Mouse (Mus musculus): ENCODE measurements around the gene Sppl2c. TPM values are rescaled to one million over a fixed set of nuclear protein-coding genes. Genes with fewer than 3 reads are reported as not detected.

The Sppl2c gene
- not detected in 2 replicates for polyA plus RNA-seq (2012; ENCODE audit: low replicate concordance)

DNA sequence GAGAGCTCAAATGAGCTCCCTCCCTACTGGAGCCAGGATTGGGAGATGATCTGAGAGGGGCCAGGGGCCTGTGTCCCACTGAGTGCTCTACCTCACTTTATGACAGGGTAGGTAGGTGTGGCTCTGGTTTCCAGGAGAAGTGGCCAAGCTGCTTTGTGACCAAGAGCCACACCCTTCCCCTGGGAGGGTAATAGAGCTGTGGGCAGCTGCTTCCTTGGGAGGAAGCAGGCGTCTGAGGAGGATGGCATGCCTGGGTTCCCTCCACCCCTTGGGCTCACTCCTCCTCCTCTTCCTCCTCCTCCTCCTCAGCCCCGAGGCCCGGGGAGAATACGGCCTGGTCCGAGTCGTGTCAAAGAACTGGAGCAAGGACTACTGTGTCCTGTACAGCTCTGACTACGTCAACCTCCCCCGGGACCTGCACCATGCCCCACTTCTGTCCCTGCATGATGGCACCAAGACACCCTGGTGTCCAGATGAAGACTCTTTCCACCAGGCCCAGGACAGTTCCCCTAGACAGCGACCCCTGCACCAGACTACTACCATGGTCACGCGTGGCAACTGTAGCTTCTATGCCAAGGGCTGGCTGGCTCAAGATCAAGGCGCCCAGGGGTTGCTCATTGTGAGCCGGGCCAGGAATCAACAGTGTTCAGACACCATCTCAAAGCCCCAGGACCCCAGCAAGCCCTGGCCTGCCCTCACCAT is at the start of gene Sppl2c:
Gene Sppl2c (plus strand): TSS at position 193 of the 702 bp plus-strand sequence.

DNA sequence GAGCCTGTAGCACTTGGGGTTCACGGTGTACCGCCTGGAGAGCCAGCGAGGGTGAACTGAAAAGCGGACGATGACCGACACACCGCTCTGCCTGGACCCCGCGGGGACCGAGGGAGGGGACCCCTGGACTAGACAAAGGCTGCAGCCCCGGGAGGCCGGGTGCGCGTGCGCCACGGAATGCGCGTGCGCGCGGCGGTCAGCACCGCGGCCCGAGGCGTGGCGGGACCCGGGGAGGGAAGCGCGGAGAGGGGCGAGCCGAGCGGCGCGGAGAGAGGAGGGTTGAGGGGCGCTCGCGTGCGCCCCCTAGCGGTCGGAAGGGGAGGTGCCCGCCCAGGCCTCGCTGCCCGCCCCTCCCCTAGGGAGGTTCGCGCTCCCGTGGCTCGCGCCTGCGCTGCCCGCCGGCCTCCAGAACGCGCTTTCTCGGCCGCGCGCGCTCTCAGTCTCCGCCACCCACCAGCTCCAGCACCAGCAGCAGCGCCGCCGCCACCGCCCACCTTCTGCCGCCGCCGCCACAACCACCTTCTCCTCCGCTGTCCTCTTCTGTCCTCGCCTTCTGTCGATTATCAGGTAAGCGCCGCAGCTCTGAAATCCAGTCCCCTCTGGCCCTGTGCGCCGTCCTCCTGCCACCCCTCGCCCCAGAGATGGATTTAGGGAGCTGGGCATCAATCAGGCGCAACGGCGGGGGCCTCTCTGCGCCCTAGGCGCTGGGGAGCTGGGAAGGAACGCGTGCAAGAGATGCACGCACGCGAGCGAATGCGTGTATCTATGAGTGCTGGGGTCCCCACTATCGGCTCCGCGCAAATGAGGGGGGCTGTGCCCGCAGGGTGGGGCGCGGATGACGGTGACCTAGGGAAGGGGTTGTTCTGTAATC is 45.1 kb downstream of the Sppl2c start, which contains the start of gene Mapt:
Gene Mapt (plus strand): TSS at position 350 of the 871 bp plus-strand sequence.

Other genes with a start within 250 kb of the Sppl2c start
- gene Nsf, start 232.3 kb upstream of the Sppl2c start, polyA plus RNA-seq (2012; ENCODE audit: low replicate concordance), result 4.0 and 7.4 TPM in 2 replicates
- gene Arf2, start 219.6 kb upstream of the Sppl2c start, polyA plus RNA-seq (2012; ENCODE audit: low replicate concordance), result 1.9 and 6.4 TPM in 2 replicates
- 0.19 TPM in 1 of 2 replicates, not detected in the other for gene Crhr1, start 53.5 kb upstream of the Sppl2c start, polyA plus RNA-seq (2012; ENCODE audit: low replicate concordance)
- gene Mapt, start 45.1 kb downstream of the Sppl2c start, polyA plus RNA-seq (2012; ENCODE audit: low replicate concordance), result 0.13 and 0.22 TPM in 2 replicates